Mouse (Mus musculus): ENCODE results near the gene Cd5l.
"Not testable (repeated sequence)": the region's sequence is repeated elsewhere in the genome, so short reads cannot be mapped to it uniquely, and the experiment has no call there.

Cd5l gene

GRCm38 (mm10) chr3:87357581-87357980 lies at the start of gene Cd5l:
TSS of gene Cd5l (plus strand) at chr3:87357881.
- no peak for DNase-seq

- DNase-seq = no peak
Observed at GRCm38 (mm10) chr3:87309922-87310321, 47.8 kb upstream of the Cd5l start.

DNA sequence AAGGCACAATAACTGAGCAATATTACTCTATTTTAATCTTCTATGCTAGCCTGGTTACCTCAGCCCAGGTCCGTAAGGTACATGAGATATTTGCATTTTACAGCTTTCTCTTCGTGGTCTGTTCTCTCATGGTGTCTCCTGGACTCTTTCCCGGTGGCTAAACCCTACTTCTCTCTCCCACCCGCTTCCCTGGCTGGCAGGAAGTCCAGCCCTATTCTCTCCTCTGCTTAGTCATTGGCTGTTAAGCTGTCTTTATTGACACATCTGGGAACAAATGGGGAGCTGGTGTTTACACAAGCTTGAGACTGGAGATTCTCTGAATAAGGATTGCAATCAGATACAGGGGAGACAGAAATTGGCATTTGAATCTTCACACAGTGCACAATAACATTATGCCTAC lies 35.1 kb upstream of the Cd5l start:
- no peak for DNase-seq

- no peak for DNase-seq
Observed at GRCm38 (mm10) chr3:87323778-87324177, 33.9 kb upstream of the Cd5l start.

- no peak for DNase-seq
Observed at GRCm38 (mm10) chr3:87337899-87338298, 19.8 kb upstream of the Cd5l start.

DNA sequence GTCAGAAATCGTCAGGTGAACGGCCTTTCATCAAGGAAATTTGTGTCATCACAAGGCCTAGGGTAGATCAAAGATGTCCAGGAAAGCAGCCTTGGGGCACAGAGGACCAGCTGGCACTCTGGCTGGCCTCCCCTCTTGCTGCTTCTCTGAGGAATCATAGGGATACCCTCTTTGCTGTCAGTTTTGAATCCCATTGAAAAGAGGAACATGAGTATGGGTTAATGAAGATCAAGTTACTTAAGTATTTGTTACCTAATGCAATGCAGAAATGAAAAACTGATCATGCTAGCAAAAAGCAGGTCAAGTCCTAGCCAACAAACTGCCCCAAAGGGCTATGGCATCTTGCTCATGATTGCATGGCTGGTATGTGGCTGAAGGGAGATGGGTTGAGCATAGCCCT lies 6.7 kb upstream of the Cd5l start:
- DNase-seq = not testable (repeated sequence)

DNA sequence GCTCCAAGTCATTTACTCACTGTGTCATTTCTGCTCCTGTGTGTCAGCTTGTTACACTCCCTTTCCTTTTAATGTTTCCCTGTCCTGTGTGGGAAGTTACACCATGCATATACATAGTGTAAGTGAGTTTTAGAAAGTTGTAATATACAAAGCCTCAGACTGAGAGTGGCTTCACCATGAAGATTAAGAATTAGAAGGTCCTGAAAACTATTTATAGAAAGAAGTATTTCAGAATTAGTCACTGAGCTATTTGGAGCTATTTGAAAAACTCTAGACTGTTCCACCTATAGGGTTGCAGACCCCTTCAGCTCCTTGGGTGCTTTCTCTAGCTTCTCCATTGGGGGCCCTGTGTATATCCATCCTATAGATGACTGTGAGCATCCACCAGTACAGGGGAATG lies 1.5 kb downstream of the Cd5l start:
- no peak for DNase-seq

DNA sequence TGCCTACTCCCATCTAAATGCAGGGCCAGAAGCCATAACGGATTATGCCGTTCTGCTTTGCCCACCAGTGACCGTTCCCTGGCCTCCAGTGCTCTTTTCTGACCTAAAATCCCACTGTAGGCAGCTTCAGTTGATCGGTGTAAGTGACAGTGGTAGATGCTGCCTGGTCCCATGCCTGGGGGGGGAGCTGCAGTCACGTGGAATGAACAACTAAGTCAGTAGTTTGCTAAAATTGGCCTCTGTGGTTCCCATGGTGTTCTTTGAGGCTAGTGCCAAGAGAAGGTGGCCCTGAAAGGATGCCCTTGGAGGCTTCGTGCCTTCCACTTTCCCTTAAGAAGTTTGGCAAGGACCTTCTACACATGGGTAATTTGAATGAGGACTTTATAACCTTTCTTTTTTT lies 2.8 kb downstream of the Cd5l start:
- DNase-seq = no peak

GRCm38 (mm10) chr3:87365691-87366090 lies 8.0 kb downstream of the Cd5l start:
- DNase-seq = no peak

DNA sequence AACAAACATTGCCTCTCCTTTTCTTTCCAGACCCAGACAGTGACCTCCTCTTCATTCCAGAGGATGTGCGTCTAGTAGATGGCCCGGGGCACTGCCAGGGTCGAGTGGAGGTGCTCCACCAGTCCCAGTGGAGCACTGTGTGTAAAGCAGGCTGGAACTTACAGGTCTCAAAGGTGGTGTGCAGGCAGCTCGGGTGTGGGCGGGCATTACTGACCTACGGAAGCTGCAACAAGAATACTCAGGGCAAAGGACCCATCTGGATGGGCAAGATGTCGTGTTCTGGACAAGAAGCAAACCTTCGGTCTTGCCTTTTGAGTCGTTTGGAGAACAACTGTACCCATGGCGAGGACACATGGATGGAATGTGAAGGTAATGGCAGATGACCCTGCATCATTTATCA lies 9.8 kb downstream of the Cd5l start:
- DNase-seq = no peak

GRCm38 (mm10) chr3:87369181-87369580 lies 11.5 kb downstream of the Cd5l start:
- no peak for DNase-seq

- DNase-seq = no peak
Observed at GRCm38 (mm10) chr3:87376195-87377165, 18.8 kb downstream of the Cd5l start, which contains the start of gene Fcrl1. TSS of gene Fcrl1 (plus strand) at chr3:87376387.

GRCm38 (mm10) chr3:87377228-87377627 lies 19.5 kb downstream of the Cd5l start:
- no peak for DNase-seq

- no peak for DNase-seq
Observed at GRCm38 (mm10) chr3:87377719-87378118, 20.0 kb downstream of the Cd5l start.

DNA sequence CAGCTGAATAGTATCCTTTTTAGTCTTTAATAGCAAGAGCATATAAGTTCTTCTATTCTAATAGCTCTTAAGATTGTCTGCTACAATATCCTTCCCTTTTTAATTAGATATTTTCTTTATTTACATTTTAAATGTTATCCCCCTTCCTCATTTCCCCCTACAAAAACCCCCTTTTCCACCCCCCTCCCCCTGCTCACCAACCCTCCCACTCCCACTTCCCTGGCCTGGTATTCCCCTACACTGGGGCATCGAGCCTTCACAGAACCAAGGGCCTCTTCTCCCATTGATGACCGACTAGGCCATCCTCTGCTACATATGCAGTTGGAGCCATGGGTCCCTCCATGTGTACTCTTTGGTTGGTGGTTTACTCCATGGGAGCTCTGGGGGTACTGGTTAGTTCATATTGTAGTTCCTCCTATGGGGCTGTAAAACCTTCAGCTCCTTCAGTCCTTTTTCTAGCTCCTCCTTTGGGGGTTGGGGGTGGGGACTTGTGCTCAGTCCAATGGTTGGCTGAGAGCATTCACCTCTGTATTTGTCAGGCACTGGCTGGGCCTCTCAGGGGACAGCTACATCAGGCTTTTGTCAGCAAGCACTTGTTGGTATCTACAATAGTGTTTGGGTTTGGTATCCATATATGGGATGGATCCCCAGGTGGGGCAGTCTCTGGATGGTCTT lies 22.1 kb downstream of the Cd5l start:
- not testable (repeated sequence) for DNase-seq

DNA sequence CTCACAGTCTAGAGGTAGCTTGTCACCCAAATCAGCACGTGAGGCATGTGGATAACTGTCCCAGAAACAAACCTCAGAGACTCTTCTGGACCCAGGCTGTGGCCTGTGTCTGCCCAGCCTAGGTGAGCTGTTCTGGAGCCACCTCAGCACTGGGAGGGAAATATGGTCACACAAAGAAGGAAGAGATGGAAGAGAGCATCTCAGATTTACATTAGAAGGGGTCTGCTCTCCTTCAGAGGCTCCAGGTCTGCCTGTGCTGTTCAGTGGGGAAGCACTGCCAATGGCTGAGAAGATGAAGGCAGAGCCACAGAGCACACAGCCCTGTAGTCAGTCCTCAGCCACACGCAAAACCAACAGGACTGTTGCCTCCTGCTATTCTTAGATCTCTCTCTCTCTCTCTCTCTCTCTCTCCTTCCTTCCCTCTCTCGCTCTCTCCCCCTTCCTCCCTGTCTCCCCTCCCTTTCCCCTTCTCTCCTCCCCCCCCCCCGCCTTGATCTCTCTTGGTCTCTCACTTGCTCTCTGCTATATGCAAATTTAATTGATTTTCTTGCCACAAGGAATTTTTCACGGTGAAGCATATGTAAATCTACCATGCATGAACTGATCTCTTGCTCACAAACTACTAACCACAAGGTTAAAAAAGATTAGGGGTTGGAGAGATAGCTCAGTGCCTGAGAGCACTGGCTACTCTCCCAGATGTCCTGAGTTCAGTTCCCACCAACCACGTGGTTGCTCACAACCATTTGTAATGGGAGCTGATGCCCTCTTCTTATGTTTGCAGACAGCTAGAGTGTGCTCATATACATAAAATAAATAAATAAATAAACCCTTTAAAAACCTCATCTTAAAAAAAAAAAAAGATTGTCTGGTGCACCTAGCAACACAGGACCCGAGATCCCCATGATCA lies 24.4 kb downstream of the Cd5l start:
- DNase-seq = no peak

GRCm38 (mm10) chr3:87383308-87383707 lies 25.6 kb downstream of the Cd5l start:
- DNase-seq = no peak

GRCm38 (mm10) chr3:87385105-87385504 lies 27.4 kb downstream of the Cd5l start:
- DNase-seq = no peak

- DNase-seq = no peak
Observed at GRCm38 (mm10) chr3:87390935-87391334, 33.3 kb downstream of the Cd5l start.

- DNase-seq = no peak
Observed at GRCm38 (mm10) chr3:87398809-87399208, 41.1 kb downstream of the Cd5l start.

GRCm38 (mm10) chr3:87399906-87400305 lies 42.2 kb downstream of the Cd5l start:
- no peak for DNase-seq

DNA sequence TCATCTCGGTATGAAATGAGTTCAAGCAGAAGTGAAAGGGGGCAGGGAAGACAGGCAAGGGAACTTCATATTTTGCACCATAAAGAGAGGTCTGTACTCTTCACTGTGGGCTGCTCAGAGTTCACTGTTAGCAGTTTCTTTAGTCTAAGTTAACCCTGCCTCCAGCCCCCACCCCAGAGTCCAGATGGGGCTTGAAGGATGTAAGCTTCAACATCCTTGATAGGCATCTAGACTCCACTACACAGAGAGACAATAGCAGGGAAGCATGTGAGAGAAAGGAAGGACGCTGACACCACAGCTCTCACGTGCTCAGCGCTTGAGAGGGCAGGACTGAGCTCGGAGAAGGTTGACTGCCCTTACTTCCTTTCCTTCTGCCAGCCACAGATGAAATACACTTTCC lies 43.6 kb downstream of the Cd5l start:
- DNase-seq = no peak

- no peak for DNase-seq
Observed at GRCm38 (mm10) chr3:87408171-87408570, 50.5 kb downstream of the Cd5l start.
